Mouse (Mus musculus): ENCODE results near the gene Ltf.

Gene Ltf

GRCm38 (mm10) chr9:111039966-111040365 lies 20.9 kb downstream of the Ltf start:
- peak; percentile 46 to 74 for DNase-seq

DNA sequence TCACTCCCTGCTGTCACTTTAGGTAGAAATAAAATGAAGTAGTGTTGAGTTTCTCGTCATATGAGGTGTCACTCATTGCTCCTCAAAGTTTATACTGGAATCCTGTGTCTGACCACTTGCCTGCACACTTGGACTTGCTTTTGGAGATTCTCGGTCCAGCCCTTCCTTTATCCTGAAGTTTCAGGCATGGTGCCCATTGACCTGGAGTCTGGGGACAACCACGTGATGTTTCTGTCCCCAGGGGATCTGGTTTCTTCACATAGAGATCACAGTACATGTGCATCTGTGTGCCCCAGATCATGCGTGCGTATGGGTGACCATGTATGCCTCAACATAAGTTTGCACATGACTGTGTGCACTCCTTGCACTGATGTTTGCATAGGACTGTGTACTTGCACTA lies 23.2 kb downstream of the Ltf start:
- DNase-seq, result peak; percentile 78 to 80

DNA sequence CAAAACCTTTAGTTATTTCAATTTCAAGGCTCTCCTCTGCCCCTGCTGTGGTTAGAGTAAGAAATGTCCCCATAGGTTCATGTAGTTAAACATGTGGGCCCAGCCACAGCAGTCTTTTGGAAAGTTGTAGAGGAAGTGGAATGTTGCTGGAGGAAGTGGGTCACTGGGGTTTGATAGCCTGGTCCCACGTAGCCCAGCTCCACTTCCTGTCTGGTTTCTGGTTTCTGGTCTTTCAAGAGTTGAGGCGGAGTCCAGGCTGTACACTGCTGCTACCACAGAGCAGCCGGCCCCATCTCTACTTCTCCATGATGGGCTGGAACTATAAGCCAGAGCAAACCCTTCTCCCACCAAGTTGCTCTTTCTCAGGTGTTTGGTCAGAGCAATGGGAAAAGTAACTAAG lies 27.2 kb downstream of the Ltf start:
- peak in 1 of 2 experiments; percentile 18 for DNase-seq

- peak in 1 of 2 experiments; percentile 29 for DNase-seq
These were observed 28.2 kb downstream of the Ltf start for GRCm38 (mm10) chr9:111047266-111047665.

- DNase-seq, result peak; percentile 36 to 40
These were observed 29.4 kb downstream of the Ltf start for GRCm38 (mm10) chr9:111048452-111048851.

DNA sequence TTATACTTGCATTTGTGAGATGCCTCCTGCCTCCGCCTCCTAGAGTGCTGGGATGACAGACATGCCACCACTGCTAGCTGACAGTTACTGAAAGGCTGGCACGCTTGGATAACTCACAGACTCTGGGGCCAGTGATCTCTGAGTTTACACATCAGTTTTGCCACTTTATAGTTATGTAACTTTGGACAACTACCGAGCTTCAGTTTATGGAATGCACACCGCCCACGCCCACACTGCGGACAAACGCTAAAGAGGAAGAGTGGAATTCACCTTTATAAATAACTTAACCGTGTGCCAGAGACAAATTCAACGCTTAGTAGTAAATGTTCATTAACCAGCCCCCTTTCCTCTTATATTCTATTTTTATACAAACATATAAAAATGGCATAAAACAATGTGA lies 35.9 kb downstream of the Ltf start:
- DNase-seq, result no peak

DNA sequence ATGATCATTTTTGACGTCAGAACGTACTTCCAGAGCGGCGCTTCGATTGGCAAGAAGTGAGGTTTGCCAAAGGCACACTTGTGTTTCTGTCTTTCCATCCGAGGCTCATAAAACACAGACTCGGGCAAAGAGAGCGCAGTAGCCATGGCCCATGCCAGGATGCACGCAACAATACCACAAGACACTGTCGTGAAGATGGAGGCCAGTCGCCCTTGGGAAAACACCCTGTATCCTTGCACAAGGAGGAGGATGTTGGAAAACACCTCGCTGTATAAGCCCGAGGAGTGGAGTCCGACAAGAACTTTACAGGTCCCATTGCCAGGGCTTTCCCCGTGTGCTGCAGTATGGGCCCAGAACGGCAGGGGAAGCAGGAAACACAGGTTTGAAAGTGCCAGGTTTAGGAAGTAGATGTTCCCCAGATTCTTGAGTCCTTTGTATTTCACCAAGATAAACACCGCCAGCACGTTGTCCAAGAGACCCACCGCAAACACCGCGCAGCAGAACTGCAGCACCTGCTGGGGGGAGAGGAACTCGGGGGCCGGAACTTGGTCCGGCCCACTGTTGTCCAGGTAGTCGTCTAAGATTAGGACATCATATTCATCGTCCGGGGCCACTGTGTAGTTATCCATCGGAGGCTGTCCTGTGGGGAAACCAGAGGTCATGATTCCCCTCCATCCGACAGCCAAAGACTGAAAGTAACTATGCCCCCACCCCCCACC lies 36.9 kb downstream of the Ltf start:
- DNase-seq, result no peak

GRCm38 (mm10) chr9:111056519-111056797 lies 37.4 kb downstream of the Ltf start:
- DNase-seq, result no peak

DNA sequence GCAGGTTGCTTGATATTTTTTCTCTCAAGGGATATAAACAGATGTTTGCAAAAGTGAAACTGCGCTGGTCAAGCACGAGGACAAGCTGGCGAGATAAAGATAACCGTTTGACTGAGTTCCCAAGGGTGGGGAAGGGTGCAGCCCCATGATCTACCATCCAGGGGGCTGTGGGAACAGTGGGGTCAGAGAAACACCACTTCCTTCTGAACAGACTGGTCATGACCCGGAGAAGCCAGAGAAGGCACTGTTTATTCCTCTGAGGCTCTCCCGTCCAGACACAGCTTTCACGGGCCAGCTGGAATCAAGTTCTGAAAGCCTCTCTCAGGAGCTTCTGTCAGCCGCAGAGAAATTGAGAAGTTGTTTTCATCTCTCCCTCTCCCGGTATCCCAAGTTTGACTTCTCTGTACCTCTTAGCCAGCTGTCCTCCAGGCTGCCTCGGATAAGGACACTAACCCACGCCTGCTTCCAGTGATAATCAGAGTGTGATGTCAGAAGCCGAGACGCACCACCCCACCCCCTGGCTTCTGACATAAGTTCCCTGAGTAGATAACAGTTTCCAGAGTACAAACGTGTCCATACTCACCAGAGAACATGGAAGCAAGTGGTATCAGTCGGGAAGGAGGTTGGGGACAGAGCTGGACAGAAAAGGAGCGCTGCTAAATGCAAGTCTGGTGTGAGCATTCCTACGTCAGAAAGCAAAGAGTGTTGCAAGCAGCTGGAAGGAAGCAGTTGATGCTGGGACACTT lies 37.9 kb downstream of the Ltf start, which contains the start of gene Ccrl2:
Gene Ccrl2, minus strand, starts transcription at position 722 of the 746 bp plus-strand sequence.
- DNase-seq, result peak; percentile 55 to 60

GRCm38 (mm10) chr9:111057544-111058370 lies 38.7 kb downstream of the Ltf start:
- no peak for DNase-seq

GRCm38 (mm10) chr9:111058943-111059556 lies 40.0 kb downstream of the Ltf start:
- DNase-seq, result no peak

DNA sequence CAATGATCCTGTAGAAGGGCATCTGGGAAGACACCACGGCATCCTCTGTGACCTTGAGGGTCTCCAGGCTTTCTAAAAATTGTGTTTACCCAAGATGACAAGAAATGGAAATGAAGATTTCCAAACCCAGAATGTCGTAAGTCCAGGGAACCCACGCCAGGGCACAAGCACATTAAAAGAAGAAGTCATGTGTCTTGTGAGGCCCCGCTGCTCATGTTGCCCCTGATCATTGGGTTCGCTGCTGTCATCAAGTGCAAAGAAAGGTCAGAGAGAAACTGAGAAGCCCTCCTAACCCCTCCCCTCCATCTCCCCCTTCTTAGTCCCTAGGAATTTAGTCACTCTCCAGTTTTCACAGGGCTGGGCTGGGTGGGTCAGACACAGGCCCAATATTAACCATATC lies 43.8 kb downstream of the Ltf start:
- no peak for DNase-seq

GRCm38 (mm10) chr9:111067052-111067451 lies 48.0 kb downstream of the Ltf start:
- no peak for DNase-seq

GRCm38 (mm10) chr9:111070546-111070961 lies 51.5 kb downstream of the Ltf start:
- peak; percentile 52 to 82 for DNase-seq

- peak; percentile 64 to 84 for DNase-seq
These were observed 53.1 kb downstream of the Ltf start for GRCm38 (mm10) chr9:111072175-111072574.

GRCm38 (mm10) chr9:111072971-111073370 lies 53.9 kb downstream of the Ltf start:
- no peak for DNase-seq

- DNase-seq, result peak in 1 of 2 experiments; percentile 37
These were observed 58.7 kb downstream of the Ltf start for GRCm38 (mm10) chr9:111077745-111078144.

DNA sequence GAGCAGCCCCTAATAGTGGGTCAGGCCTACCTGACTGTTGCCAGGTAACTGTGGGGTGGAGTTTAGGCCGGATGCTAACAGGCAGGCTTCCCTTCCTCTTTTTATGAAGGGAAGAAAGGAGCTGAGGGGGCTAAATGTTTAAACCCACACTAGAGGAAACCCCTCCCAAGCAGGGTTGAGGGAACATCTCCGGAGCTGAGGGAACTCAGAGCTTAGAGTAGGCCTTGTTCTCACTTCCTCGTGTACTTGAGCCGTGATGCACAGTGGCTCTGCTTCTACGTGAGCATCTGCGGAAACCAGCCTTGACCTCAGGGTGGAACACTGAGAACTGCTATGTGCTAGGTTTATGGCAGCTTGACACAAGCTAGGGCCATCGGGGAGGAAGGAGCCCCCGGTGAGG lies 61.7 kb downstream of the Ltf start:
- no peak for DNase-seq

DNA sequence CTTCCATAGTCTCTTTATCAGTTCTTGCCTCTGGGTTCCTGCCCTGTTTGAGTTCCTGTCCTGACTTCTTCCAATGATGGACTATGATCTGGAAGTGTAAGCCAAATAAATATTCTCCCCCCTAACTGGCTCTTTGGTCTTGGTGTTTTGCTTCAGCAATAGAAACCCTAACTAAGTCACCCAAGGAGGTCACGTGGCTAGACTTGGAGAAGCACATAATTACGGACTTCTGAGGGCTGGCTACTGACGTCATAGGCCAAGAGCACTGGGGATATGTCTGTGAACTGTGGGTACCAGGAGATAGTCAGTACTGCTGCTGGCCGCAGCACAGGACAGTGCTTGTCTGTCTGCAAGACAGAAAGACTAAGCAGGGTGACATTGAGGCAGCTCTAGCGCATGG lies 62.7 kb downstream of the Ltf start:
- no peak for DNase-seq

- peak; percentile 29 to 42 for DNase-seq
These were observed 66.3 kb downstream of the Ltf start for GRCm38 (mm10) chr9:111085329-111085728.

DNA sequence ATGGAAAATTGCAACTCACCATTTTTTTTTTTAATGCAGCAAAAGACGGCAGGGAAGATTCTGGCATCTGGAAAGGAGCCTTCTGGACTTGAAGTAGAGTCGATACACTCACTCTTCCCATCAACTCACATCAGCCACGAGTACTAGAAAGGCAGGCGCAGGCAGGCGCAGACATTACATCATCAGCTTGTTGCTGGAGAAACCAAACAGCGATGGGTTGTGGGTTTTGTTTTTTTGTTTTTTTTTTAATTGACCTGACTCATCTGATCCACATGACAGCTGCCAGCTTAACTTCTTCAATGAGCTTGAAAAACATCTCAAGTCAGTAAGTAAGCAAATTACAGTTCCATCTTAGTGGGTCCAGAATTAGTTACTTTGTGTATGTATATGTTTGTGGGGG lies 67.1 kb downstream of the Ltf start:
- DNase-seq, result no peak

GRCm38 (mm10) chr9:111086995-111087606 lies 68.0 kb downstream of the Ltf start:
- DNase-seq, result no peak

GRCm38 (mm10) chr9:111087960-111088359 lies 68.9 kb downstream of the Ltf start:
- DNase-seq, result no peak

Data from kidney, postnatal 36 days (tissue).